Mouse (Mus musculus) left cerebral cortex, adult 8-10 months (tissue): ENCODE data around the gene Pja2. TPM values are rescaled to one million over a fixed set of nuclear protein-coding genes. Genes with fewer than 3 reads are reported as not detected.
"Not testable (repeated sequence)": the region's sequence is repeated elsewhere in the genome, so short reads cannot be mapped to it uniquely, and the experiment has no call there.

ENCODE experiments used
- DNase-seq, 2 experiments: peaks; one replicate each; pipeline ENCODE4 v3.0.0; 2022; ENCODE audit warnings: low spot score in 2 of 2
- microRNA-seq, 2 experiments: library from miRNA; unstranded; fragments of <30 nt; microRNA quantifications; one replicate each; pipeline ENCODE4 v1.2.0; 2022
- total RNA-seq, 4 experiments: library from RNA; stranded (reverse); gene quantifications; 2 replicates each; pipeline ENCODE4 v1.2.4; 2022

The Pja2 gene
- total RNA-seq, 4 experiments from 2014 or later = 407 to 469 (median 441) TPM

DNA sequence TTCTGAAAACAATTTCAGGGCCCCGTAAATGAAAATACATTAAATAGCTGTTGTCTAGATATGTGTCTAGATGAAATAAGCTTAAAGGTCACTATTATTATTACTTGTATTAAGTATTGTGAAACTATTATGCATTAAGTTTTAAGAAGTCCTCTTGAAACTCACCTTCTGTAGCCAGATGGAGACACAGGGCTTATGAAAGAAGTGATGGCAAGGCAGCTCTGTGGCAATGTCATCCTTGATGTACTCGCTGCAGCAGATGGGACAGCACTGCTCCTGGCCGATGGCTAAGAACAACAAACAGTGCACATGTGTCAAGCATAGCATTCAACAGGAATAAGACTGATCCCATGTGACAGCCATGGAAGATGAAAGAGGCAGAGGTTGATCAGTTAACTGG, 44.9 kb downstream of the Pja2 start:
- no peak for DNase-seq

DNA sequence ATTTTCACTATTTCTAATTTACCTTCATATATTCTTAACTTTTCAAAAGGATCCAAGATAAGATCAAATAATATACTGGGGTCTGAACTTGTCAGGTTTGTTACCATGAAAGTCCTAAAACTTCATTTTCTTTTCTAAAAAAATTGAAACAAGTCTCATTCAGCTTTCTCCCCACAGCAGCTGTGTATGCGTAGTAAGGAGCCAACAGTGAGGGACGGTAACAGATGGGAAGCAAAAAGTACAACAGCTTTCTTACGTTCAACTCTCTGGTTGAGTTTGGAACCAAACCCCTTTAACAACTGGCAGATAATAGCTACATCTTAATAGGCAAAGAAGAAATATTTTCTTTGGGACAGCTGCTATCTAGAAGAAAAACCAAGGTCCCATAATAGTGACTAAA, 50.3 kb downstream of the Pja2 start:
- not testable (repeated sequence) for DNase-seq

DNA sequence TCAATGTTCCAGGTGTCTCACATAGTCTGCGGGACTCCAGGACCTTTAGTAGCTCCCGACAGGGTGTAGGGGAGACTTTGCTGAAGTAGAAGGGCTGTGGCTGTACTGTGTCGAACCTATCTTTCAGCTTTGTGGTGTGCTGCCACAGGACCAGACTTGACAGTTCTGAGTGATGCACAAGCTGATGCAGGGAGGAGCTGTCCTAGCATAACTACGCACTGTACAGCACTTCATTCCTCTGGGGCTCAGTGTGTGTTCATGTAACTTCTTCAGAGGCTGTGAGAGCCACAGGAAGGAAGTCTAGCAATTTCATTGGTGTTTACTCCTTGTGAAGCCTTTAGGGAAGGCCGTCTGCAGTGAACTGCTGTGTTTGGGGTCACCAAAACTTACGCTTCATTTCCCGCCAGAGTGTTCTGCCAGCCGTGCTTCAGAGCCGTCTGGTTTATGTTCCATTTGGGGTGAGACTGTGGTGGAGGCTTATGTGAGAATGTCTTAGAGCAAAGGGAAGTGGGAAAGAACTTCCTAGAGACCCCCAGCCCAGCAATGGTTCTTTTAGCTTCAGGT, 54.0 kb downstream of the Pja2 start:
- DNase-seq = no peak

DNA sequence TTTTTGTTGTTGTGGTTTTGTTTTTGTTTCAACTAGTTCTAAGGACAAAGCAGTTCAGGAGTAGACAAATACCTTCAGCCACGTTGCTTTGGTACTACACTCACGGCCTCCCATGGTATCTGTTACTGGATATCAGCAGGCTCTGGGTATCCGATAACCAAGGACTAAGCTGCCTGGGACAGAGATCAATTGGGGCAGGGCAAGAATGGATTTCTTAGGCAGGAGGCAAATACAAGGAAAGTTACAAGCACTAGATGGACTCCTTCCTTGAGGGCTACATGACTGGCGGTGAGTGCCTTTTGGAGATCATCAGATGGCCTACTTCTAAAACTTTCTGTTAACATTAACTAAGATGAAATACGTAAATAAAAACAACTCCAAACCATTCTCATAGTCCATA, 55.0 kb downstream of the Pja2 start:
- no peak for DNase-seq

DNA sequence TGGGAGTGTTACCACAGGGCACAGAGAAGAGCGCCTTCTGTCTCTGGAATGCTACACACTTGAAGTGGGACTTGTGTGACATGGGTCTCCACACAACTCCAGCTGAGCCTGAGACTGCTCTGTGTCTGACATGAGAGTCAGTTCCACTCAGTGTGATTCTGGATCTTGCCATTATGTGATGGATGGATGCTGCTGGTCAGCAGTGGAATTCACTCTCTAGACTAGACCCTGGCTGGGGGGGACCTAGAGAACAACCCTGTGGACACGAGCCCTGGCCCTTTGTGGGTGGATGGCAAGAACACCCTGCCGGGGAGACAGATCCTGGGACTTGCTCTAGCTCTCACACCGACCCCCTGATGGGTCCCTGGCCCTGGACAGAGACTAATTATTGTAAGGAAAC, 56.5 kb downstream of the Pja2 start:
- DNase-seq = no peak

DNA sequence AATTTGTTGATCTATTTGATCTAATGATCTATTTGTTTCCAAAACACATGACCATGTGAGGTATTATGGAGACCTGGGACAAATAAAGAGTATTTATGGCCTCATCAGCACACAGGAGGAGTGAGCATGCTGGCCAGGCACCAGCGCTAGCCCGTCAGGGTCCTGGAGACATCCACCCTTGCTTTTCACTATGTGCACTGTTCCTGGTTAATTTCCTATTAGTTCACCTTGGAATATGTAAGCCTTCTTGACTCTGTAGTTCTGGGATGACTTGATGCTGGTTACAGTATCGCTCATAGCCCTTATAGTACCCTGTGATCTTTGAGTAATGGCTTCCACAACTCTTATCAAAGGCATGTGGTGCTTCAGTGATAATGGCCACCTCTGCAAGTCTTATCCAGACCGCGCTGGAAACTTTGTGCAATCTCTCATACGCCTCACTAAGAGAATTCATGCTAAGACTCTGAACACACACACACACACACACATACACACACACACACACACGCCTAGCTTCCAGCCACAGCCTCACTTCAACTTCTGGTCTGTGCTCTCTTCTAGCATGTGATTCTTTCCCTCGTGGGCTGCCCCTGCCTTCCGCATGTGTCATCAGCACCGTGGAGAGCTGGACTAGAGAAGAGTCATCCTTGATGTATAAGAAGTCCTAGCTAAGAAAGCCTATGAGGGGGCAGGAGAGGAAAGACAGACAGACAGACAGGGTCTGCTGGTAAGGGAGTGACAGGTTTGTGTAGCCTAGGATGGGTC, 57.2 kb downstream of the Pja2 start:
- no peak for DNase-seq

DNA sequence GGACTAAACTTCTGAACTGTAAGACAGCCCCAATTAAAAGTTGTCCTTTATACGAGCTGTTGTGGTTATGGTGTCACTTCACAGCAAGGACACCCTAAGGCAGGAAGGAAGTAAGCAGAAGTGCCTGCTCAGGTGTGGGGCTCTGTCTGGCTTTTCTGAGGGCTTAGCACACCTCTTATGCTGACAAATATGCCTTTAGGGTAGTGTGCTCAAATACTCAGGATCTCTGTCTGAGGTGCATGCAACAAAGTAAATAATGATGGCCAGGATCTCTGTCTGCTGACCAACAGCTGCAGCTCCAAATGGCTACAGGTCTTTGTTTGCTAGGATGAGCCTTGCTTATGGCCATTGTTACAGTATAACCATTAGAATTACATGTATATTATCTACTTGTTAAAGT, 71.1 kb downstream of the Pja2 start:
- DNase-seq = no peak

DNA sequence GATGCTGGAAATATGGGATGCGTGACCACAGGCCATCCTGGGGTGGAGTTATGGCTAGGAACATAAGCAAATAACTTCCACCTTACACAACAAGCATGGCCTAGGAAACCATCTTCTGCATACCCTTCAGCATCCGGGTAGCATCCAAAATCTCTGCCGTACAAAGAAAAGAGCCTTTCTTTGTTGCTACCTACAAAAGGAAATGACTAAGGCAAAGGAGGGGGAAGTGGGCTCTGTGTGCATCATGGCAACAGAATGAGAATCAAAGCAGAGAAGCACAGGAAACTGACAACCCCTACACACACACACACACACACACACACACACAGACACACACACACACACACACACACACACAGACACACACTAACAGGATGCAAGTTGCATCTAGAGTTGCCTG, 83.5 kb downstream of the Pja2 start:
- DNase-seq = no peak

DNA sequence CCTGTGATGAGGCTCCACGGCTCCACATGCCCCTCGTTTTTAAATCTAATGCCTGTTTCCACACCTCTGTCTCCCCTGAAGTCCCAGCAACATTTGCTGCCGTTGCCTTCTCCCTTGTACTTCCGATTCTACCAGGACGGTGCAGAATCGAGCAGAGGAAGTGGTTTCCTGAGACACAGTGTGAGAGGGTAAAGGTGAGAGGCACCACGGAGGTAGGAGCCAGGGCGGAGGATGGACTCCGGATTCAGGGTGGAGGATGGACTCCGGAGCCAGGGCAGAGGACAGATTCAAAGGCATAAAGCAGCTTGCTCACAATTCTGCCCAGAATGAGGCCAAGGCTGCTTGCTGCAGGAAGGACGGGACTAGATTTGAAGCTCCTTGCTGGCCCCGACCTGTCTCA, 88.8 kb downstream of the Pja2 start:
- DNase-seq = no peak

DNA sequence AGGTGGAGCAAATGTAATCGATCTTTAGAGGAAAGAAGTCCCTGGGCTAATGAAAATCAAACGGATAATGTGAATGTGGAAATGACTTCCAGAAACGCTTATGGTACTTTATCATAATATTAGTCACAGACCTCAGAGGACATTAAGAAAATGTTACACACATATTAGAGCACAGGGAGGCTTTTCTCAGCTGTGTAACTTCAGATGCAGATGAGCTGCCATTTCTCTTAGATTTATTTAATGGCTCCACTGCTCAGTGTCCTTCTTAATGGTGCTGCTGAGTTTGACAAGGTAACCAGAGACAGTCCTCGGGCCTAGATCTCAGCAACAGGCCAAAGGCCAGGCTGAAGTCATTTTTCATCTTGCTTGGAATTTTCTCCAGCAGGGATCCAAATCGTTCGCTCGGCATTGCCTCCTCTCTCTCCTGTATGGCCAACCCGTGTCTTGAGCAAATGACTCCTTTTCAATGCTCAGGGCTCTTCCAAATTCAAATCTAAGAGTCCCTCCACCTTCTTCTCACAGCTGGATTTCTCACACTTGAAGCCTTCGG, 89.3 kb downstream of the Pja2 start:
- no peak for DNase-seq

DNA sequence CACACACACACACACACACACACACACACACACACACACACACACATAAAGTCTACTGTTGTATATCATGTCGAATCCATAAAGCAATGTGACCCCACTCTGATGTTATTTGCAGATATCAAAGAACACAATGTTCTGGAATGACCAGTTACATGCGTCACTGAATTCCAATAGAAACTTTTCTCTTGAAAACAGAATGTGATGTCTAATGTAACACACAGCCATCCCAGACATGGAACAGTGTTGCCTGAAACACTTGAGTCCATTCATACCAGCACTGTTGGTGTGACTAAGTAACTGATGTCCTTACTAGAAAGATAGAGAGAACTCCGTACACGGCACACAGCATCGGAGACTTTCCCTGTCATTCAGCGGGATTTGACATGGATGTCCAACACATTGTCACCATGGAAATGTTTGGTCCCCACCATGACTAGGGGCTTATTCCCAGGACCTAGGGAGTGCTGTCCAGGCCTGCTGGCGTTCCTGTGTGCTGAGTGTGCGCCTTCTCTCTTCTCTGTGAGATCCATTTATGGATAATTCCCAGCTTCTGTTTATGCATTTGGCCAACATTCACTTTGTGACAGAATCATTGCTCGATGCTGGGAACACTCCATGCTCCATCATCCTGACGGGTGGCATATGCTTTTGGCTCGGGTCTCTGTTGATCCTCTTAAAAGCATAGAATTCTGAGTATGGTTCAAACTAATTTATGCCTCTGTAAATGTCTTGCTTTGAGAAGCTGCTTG, 90.0 kb downstream of the Pja2 start:
- DNase-seq = no peak

DNA sequence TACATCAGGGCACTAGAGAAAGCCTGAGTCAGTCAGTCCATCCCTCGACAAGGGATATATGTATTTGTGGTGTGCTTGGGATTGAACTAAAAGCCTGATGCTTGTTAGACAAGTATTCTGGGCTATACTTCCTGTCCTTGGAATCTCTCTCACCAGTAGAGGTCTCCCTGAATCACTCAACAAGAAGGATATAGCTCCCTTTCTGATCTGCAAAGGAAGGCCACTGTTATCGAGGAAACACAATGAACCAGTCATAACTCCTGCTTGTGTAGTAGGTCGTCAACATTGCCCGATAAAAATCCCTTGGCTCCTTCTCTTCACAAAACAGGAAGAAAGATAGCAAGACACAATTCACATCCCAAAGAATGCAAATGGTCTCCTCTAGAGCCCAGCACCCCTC, 99.6 kb downstream of the Pja2 start:
- DNase-seq = no peak

DNA sequence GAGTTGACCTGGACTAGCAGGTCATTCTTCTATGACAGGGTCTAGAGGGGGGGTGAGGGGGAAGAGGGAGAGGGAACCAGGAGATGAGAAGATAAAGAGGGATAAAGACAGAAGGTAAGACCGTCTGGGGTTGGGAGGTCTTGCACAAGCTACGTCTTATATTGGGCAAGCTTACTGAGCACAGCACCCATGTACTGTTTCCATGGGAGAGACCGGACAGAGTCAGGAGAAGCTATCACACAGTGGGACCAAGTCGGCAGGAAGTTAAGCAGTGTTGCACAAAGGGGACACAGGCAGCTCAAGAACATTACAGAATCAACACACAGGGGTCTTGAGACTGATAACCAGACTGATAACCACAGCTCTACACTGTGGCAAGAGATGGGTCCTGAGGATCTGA, 100.1 kb downstream of the Pja2 start:
- not testable (repeated sequence) for DNase-seq

DNA sequence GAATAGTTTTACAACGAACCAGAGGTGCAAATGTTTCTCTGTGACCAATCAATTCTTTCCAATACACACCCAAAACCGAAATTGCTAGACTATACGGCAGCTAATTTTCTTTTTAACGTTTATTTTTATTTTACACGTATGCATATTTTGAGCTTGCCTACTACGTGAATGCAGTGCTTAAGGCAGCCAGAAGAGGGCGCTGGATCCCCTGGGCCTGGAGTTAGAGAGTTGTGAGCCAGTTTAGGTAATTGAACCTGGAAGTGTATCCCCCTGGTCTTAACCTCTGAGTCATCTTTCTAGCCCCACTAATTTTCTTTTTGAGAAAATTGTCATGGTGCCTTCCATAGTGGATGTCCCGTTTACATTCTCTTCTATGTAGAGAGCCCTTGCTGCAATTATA, 100.5 kb downstream of the Pja2 start:
- no peak for DNase-seq

Small RNA genes within 50 kb of the gene (microRNA-seq; reads per million reads assigned to microRNA genes)
- gene Gm24194 = 0 reads per million in 2 experiments
